Mouse (Mus musculus) testis, adult 2 months (tissue): ENCODE results near the gene Acyp2.

Source experiments
- CTCF ChIP-seq: fragments of 200-500 bp; IDR thresholded peaks from 2 replicates; pipeline ENCODE4 v1.5.1; 2012; ENCODE audit warnings: low read depth, mild to moderate bottlenecking, inconsistent platforms, low read length, moderate library complexity; ENCODE audit not compliant: control insufficient read depth, insufficient read depth, insufficient replicate concordance
- POLR2A ChIP-seq: fragments of 200-500 bp; IDR thresholded peaks from 2 replicates; pipeline ENCODE4 v1.6.1; 2012; ENCODE audit warnings: low read depth, mild to moderate bottlenecking, inconsistent platforms, low read length, moderate library complexity; ENCODE audit not compliant: control insufficient read depth

- TF ChIP-seq POLR2A (no peak), CTCF (no peak)
These were observed 52.1 kb downstream of the Acyp2 start for GRCm38 (mm10) chr11:30597259-30597658.
